Mouse (Mus musculus) CH12F3 (cell line): ENCODE results near the gene Efcab6.

ENCODE experiments used
- in situ Hi-C: fragments of 300-500 bp; cut with MboI; formaldehyde crosslinking; loops from 2 replicates; pipeline ENCODE4 v1.14.3; 2020; ENCODE audit warnings: low sequenced_read_pairs

The Efcab6 gene

DNA sequence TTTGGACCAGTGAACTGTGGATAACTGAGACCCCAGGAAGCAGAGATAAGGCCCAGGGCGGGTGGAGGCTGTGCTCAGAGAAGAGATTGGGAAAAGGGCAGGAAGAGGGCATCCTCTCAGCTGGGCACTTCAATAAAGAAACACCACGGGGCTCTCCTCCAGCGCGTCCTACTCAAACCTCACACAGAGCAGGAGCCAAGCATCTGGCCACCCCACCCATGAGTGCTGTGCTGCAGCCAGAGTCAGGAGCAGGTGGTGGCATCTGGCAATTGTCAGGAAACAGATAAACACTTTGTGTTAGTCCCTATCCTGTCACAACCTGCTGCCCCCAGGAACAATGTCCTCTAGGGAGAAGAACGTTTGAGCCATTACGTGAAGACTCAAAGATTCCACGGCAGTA is 77.1 kb downstream of the Efcab6 start:
- in situ Hi-C loops, result no loop called here

GRCm38 (mm10) chr15:83982186-83982936 is 82.8 kb downstream of the Efcab6 start:
- in situ Hi-C loops, result no loop called here

DNA sequence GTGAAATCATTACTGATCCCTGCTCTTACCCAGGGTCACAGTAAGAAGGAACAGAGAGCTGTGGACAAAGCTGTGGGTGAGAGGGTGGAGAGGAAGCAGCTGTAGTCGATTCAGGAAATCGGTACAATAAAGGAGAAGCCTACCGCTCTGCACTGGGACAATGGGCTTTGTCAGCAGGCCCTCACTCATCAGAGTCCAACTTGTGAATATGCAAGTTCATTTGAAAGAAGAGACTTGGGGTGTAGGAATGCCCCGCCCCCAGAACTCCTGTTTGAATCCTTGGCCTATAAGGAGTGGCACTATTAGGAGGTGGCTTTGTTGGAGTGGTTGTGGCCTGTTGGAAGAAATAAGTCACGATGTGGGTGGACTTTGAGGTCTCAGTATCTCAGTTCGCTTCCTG is 86.3 kb downstream of the Efcab6 start:
- in situ Hi-C loops, result no loop called here

GRCm38 (mm10) chr15:83977108-83977507 is 88.1 kb downstream of the Efcab6 start:
- in situ Hi-C loops, result no loop called here

GRCm38 (mm10) chr15:83972206-83972605 is 93.0 kb downstream of the Efcab6 start:
- in situ Hi-C loops, result no loop called here

DNA sequence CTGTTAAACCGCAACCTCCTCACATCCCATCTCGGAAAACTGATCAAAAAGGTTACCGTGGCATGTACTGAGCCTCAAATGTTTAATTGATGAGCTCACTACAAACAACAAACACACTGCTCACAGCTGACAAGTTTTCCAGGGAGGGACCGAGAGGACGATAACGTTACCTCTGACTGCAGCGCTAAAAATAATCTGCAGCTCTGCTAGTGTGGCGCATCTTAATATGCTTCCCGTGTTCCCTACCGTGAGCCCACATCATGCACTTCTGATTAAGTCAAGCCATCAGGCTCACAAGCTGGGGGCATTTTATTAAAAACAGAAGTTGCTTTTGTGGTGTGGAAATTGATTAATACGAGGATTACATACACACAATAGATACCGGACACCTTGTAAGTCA is 97.4 kb downstream of the Efcab6 start:
- in situ Hi-C loops, result no loop called here

DNA sequence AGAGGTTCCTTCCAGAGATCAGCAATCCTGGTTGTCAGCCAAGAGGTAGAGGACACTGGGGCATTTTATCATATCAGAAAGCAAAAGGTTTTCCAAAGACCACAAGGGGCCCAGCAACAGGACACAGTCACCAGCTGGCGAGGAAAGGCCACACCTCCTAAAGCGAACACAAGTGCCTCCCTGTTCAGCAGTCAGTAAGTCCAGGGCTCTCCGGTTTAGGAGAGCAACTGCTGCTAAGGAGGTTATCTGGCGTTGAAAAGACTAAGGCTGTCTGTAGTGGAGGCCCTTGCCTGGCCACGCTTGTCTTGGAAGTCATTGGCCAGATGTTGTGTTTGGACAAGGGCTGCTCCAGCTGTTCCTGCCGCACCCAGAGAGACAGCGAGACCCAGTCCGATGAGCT is 100.1 kb downstream of the Efcab6 start:
- in situ Hi-C loops, result no loop called here

DNA sequence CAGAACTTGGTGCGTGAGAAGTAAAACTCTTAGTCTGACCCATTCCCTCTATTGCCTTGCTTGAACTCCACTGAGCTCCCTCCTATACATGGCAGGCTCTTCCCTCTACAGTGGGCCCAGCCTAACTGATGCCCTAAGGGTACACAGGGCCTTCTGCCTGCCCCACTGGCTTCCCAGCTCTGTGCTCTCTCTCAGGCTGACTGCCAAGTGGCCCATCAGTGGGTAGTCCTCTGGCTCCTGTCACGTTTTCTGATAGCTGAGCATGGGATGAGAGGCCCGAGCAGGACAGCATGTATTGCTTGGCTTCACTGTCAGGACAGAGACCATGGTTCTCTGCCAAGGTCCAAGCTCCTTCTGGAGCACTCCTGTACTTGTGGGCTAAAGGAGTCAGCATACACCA is 106.8 kb downstream of the Efcab6 start:
- in situ Hi-C loops, result no loop called here

DNA sequence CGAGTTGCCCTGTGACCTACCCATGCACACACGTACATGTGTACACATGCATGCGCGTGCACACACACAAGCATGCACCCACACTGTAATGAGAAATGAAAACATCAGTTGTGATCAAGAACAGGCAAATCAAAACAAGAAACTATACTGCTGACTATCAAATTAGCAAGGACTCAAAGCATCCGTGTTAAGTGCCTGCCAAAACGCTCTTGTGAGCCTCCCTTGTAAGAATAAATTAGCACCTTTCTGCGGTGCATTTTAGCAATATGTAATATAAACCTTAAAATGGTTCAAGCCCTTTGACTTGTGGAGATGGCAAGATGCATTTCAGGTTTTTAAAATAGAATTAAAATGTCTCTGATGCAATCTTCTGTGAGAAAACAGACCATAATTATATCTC is 108.2 kb downstream of the Efcab6 start:
- in situ Hi-C loops, result no loop called here

- in situ Hi-C loops, result no loop called here
Observed at GRCm38 (mm10) chr15:83955948-83956707, 109.1 kb downstream of the Efcab6 start.

DNA sequence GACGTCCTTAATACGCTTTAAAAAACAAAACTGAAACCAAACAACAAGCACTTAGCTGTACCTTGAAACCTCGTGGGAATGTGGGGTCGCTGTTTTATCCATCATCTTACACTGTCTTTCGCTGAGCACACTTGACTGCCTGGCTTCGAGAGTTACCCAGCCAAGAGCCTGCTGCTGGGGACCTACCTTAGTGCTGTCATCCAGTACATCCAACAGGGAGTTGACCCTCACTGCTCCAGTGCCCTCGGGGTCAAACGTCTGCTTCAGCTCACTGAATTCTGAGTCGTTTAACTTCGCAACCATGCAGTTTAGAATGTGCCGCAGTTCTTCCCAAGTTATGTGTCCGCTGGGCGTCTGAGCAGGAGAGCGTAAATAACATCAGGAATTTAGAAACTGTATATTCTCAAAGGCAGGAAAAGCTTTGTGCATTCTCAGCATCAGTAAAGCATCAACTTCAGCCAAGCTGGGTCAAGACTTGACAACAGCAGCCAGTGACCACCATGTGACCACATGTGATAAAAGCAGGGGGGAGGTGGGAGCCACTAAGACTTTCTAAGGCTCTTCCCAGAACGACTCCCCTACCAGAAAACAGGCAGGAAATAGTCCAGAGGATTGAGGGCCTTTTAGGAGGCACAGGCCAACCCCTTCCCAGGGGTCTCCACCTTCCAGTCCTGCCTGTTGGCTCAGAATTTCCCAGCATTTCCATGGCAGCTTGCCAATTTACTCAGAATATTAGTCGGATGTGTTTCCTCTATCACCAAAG is 115.3 kb downstream of the Efcab6 start:
- in situ Hi-C loops, result no loop called here

DNA sequence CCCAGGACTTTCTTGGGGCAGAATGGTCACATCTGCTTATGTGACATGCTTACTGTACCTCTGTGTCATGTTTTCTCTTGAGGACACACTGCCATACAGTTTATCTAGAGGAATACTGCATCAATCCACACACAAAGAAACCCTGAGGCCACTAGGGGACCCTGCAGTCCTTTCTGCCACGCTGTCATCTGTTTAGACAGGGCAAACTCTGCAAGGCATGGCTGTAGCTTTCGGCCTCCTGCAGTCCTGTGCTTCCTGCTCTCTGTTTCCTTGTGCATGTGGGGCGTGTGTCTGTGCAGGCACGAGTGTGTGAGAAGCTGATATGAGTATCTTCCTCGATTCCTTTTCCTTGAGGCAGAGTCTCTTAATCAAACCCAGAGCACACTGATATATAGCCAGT is 125.5 kb downstream of the Efcab6 start:
- in situ Hi-C loops, result no loop called here

DNA sequence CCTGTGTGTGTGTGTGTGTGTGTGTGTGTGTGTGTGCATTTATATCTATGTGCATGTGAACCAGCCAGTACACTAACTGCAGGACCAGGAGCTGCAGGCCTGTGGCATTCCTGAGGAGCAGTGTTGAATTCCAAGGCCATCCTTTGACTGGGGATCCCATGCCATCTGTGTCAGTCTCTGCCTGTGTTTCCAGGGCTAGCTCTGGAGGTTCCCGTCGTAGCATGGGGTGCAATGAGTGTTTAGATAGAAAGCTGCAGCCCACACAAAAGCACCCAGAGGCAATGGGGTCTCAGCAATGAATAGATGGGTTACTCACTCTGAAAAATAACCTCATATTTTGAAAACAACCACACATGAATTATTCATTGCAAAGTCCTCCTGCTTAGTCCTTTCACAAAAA is 126.7 kb downstream of the Efcab6 start:
- in situ Hi-C loops, result no loop called here

DNA sequence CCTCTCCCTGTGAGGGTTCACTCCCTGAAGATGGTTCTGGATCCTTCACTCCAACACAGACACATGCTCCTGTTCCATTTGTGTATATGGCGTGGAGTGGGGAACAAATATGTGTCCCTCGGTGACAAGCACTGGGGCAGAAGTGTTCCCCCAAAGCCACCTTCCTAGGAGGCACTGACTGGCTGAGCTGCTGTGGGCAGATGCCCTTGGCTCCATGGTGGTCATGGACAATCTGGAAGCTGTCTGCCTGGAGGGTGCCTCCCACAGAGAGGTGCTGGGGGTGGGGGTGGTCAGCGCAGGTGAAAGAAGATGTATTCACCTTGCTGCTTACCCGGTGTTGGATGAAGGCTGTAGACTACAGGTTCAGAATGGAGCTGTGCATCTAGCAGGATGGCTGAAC is 128.7 kb downstream of the Efcab6 start:
- in situ Hi-C loops, result no loop called here

DNA sequence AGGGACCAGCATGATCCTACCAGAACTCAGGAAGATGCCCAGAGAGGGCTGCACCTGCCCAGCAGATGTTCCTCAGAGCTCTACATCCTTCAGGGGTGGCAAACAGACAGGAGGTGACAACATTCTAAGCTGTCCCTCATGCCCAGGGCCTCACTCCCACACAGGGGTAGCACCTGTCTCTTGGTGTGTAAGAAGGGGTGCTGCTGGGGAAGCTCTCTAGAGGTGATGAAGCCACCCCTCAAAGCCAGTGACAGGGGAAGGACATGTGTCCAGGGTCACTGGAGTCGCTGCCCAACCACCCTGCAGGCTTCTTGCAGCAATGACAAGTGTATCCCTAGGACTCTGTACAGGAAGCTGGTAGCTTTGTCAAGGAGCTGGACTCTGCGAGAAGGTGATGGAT is 130.4 kb downstream of the Efcab6 start:
- in situ Hi-C loops, result no loop called here

GRCm38 (mm10) chr15:83925338-83925737 is 139.8 kb downstream of the Efcab6 start:
- in situ Hi-C loops, result no loop called here

DNA sequence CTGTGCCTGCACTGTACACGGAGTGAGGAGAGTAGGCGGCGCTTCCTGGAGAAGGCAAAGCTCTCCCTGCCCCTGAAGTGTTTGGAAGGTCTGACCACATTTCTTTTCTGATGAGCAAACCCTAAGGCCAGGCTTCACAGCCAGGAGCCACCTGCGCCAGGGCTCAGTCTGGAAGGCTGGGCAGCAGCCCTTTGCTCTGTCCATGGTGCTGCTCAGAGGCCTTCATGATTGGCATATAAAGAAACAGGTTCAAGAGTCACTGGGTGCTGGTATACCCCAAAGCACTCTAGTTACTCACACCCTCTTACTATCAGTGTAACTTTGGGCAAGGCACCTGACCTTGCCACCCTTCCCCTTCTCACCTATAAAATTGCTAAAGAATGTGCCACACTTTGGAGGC is 140.5 kb downstream of the Efcab6 start:
- in situ Hi-C loops, result no loop called here

DNA sequence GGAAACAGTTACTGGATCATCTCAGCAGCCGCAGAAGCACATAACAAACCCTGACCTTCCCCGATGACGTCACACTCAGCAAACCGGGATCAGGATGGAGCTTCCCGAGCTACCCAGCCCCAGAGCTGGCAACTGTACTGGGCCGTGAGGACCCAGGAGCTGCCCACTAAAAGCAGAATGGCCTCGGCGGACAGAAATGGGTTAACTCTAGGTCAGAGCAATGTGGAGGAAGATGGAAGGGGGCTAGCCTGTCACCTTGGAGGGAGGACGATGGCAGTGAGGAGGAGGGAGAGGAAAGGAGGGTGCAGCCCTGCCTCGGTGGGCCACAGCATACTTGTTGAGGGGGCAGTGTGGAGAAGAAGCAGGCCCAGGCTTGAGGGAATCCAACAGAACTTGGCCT is 149.8 kb downstream of the Efcab6 start:
- in situ Hi-C loops, result no loop called here

GRCm38 (mm10) chr15:83913028-83913714 is 152.0 kb downstream of the Efcab6 start:
- in situ Hi-C loops, result no loop called here

DNA sequence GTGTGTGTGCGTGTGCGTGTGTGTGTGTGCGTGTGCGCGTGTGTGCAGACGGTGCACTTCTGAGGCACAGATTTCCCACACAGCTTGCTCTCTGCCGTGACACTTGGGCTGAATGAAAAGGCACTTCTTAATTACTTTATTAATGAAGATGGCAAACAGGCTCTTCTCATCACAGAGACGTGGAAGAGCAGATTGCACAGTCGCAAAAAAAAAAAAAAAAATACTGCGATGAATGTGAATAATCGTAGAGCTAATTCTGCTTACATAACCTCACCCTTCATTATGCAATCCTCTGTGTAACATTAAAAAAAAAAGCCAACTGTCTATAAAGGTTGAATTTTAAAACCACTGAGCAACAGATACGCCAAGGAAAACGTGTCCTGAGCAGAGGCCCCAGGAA is 158.7 kb downstream of the Efcab6 start:
- in situ Hi-C loops, result no loop called here

GRCm38 (mm10) chr15:83897286-83897685 is 167.9 kb downstream of the Efcab6 start:
- in situ Hi-C loops, result no loop called here
